Mouse (Mus musculus): Measurements from ENCODE around the gene Tango6. TPM values are rescaled to one million over a fixed set of nuclear protein-coding genes. Genes with fewer than 3 reads are reported as not detected.

Gene Tango6
- 4.3 and 5.9 TPM in 2 replicates for polyA plus RNA-seq (2012; rRNA removed)

DNA sequence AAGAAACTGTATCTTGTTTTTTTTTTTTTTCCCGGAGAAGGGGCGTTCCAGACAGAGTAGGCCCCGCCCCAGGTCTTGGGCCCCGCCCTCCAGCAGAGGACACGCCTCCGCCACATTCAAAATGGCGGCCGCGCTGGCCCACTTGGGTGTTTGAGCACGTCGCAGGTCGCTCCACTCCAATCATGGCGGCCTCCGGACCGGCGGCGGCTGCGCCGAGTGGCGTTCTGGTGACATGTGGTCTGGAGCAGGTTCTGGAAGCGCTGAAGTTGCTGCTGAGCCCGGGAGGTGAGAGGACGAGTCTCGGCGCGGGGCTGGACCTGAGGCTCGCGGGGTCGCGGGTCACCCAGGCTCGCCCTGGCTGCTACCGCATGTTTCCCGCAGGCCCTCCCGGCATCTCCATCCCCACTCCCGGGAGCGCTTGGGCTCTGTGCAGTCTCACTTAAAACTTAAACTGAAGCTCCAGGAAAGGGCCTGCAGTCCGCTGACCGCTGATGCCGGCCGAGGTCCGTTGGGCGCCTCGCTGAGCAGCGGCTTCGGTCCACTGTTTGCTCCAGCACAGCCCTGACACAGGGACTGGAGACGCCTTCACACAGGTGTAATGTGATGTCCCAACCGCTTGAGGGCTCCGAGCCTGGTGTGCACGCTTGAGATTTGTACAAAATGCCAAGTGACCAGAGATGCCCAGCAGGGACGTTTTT lies at the start of gene Tango6:
Tango6 (plus strand) TSS at position 98 of the 698 bp plus-strand sequence.
- Histone ChIP-seq H3K4me1 (ENCODE audit: control insufficient read depth, insufficient read depth, low read length) (no peaks in the 10 kb centered on the region), H3K4me3 (replicated peaks; ENCODE audit: extremely low read depth, low read depth, low read length) (peak within 1 kb of the TSS; percentile 80)
- TF ChIP-seq CTCF (IDR thresholded peaks at IDR 0.05; ENCODE audit: insufficient read depth, low read length) (peak; percentile 87), POLR2A (IDR thresholded peaks at IDR 0.05; ENCODE audit: borderline replicate concordance, extremely low read depth, low read depth, low read length) (peak; percentile 82)
- under 1% methylated on average over 50 of the region's 50 CpGs for WGBS
- peak; percentile 91 for DNase-seq

DNA sequence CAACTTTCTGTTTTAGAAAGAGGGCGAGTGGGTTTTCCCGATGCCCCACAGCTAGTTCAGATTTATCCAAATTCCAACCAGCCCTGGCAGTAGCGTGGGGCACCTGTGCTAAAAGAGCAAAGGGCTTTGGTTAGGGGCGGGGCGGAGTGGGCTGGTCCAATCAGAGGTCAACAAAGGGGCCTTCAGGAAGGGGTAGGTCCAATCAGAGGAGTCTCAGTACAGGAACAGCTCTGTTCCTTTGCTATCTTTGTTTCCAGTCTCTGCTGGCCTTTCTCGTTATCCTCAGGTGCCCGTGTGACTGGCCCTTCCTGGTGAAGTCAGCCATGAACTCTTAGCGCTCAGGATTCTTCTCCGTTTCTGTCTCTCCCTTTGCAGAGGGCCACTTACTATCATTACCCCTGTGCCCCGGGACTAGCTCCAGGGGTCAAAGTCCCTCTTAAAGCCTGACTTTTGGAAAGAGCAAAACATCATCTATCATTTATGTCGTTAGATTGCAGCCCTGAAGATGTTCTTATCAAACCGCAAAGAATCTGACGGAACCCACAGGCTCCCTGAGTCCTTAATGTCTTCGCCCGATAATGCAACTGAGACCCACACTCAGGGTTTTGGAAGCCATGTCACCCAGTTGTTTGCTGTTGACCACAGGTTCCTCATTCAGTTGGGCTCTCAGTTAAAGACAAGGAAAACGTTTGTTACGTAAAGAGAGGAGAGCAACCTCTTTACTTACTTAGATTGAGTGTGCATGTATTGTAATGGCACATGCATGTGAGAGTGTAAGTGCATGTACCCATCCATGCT lies 49.3 kb upstream of the Tango6 start:
- H3K4me1 ChIP-seq (ENCODE audit: control insufficient read depth, insufficient read depth, low read length), result peaks cover 7% of the 10 kb centered on the region; the same call in 1 of the 2 replicates
- TF ChIP-seq CTCF (IDR thresholded peaks at IDR 0.05; ENCODE audit: insufficient read depth, low read length) (no peak), POLR2A (IDR thresholded peaks at IDR 0.05; ENCODE audit: borderline replicate concordance, extremely low read depth, low read depth, low read length) (no peak)
- 62% methylated on average over 17 of the region's 17 CpGs for WGBS
- H3K4me3 ChIP-seq (replicated peaks; ENCODE audit: extremely low read depth, low read depth, low read length), result no peak overlapping the region
- DNase-seq, result no peak

DNA sequence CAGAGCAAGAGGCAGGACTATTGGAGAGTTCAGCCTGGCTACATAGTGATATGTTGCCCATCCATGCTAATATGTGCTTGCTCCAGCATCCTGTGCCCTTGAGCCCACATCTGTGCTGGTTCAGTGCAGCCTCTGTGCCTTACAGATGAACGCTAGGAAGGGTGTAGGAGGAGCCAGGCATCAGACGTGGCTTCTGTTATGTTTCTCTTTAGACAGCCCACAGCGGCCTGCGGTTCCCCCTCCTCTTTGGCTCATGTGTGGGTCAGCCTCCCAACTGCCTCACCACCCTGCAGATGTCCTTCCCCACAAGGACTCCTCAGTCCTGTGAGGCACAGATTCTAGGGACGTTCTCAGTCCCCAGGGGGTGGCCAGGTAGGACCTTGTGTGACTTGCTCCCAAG lies 47.6 kb upstream of the Tango6 start:
- Histone ChIP-seq H3K4me1 (ENCODE audit: control insufficient read depth, insufficient read depth, low read length) (peaks cover 7% of the 10 kb centered on the region; the same call in 1 of the 2 replicates), H3K4me3 (replicated peaks; ENCODE audit: extremely low read depth, low read depth, low read length) (no peak overlapping the region)
- WGBS, result 13% methylated on average over 5 of the region's 5 CpGs
- DNase-seq, result no peak
- TF ChIP-seq CTCF (IDR thresholded peaks at IDR 0.05; ENCODE audit: insufficient read depth, low read length) (no peak), POLR2A (IDR thresholded peaks at IDR 0.05; ENCODE audit: borderline replicate concordance, extremely low read depth, low read depth, low read length) (no peak)

DNA sequence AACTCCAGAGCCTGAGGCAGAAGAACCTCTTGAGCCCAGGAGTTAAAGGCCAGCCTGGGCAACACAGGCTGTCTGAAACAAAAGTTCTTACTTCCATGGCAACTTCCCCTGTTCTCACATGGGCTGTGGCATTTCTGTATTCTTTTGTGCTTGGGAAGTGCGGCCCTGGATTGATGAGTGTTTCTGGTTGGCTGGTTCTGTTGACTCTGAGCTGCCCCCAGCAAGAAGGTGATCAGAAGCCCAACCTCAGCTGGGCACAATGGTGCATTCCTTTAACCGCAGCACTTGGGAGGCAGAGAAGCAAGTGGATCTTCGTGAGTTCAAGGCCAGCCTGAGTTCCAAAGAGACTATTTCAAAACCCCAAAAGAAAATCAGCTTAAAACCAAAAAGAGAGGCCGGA lies 45.4 kb upstream of the Tango6 start:
- peaks cover 7% of the 10 kb centered on the region; the same call in 1 of the 2 replicates for H3K4me1 ChIP-seq (ENCODE audit: control insufficient read depth, insufficient read depth, low read length)
- TF ChIP-seq CTCF (IDR thresholded peaks at IDR 0.05; ENCODE audit: insufficient read depth, low read length), result no peak
- TF ChIP-seq POLR2A (IDR thresholded peaks at IDR 0.05; ENCODE audit: borderline replicate concordance, extremely low read depth, low read depth, low read length), result no peak
- 78% methylated on average over 4 of the region's 4 CpGs for WGBS
- no peak overlapping the region for H3K4me3 ChIP-seq (replicated peaks; ENCODE audit: extremely low read depth, low read depth, low read length)
- DNase-seq, result no peak

DNA sequence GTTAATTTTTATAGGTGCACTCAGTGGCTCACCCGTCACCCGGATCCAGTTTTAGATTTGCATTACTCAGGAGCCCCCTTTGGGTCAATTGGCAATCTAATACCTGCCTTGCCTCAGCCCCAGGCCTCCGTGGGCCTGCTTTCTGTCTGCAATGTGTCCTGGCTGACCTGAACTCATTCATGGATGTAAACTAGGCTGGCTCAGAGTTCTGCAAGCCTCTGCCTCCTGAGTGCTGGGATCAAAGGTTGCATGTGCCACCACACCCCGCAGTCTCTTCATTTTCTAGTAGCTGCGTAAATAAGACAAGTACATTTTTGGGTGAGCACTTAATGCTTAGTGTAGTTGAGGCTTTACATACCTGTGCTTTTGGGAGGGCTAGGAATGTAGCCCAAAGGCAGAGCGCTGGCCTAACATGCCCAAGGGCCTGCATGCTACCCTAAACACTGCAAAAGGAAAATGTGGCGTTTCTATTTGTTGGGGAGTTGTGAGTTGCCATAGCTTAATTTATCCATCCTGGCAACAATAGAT lies 44.0 kb upstream of the Tango6 start:
- DNase-seq, result no peak
- TF ChIP-seq POLR2A (IDR thresholded peaks at IDR 0.05; ENCODE audit: borderline replicate concordance, extremely low read depth, low read depth, low read length) (no peak), CTCF (IDR thresholded peaks at IDR 0.05; ENCODE audit: insufficient read depth, low read length) (no peak)
- H3K4me1 ChIP-seq (ENCODE audit: control insufficient read depth, insufficient read depth, low read length), result peaks cover 2% of the 10 kb centered on the region; the same call in 1 of the 2 replicates
- WGBS, result 79% methylated on average over 7 of the region's 7 CpGs
- no peak overlapping the region for H3K4me3 ChIP-seq (replicated peaks; ENCODE audit: extremely low read depth, low read depth, low read length)

DNA sequence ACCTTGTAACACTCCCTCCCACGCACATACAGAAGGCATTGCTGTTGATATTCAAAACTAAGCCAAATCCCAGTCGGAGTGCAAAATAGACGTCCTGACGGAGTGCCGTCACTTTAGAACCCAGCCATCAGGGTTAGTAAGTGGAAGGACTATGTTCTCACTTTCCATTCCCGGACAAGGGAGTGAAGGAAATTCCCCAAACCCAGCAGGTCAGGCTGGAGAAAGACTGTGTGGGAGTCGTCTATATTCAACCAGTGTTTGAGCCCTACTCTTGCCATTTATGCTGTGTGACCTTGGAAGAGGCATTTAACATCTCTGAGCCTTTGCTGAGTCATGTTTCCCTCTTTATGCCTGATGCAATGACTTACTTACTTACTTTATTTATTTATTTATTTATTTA lies 42.7 kb upstream of the Tango6 start:
- peaks cover 2% of the 10 kb centered on the region; the same call in 1 of the 2 replicates for H3K4me1 ChIP-seq (ENCODE audit: control insufficient read depth, insufficient read depth, low read length)
- no peak for TF ChIP-seq CTCF (IDR thresholded peaks at IDR 0.05; ENCODE audit: insufficient read depth, low read length)
- no peak for TF ChIP-seq POLR2A (IDR thresholded peaks at IDR 0.05; ENCODE audit: borderline replicate concordance, extremely low read depth, low read depth, low read length)
- no peak overlapping the region for H3K4me3 ChIP-seq (replicated peaks; ENCODE audit: extremely low read depth, low read depth, low read length)
- WGBS, result 75% methylated on average over 7 of the region's 7 CpGs
- DNase-seq, result no peak

DNA sequence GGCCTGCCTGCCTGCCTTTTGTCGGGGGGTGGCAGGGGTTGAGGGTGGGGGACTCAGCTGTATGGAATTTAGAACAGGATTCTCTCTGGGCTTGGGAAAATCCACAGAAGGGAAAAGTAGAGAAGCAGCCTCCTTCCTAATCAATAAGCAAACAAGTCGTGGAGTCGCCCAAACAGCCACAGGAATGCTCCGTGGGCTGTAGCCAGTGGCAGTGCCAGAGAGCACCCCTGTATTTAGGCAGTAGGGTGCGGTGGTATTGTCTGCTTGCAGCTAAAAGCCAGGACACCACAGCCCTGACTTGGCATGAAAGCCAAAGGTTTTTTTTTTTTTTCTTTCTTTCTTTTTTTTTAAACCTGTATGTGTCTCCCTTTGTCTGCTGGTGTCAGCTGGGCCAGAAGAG lies 41.9 kb upstream of the Tango6 start:
- no peak for TF ChIP-seq CTCF (IDR thresholded peaks at IDR 0.05; ENCODE audit: insufficient read depth, low read length)
- TF ChIP-seq POLR2A (IDR thresholded peaks at IDR 0.05; ENCODE audit: borderline replicate concordance, extremely low read depth, low read depth, low read length), result no peak
- DNase-seq, result no peak
- WGBS, result 55% methylated on average over 5 of the region's 5 CpGs
- no peak overlapping the region for H3K4me3 ChIP-seq (replicated peaks; ENCODE audit: extremely low read depth, low read depth, low read length)
- H3K4me1 ChIP-seq (ENCODE audit: control insufficient read depth, insufficient read depth, low read length), result peaks cover 2% of the 10 kb centered on the region; the same call in 1 of the 2 replicates

DNA sequence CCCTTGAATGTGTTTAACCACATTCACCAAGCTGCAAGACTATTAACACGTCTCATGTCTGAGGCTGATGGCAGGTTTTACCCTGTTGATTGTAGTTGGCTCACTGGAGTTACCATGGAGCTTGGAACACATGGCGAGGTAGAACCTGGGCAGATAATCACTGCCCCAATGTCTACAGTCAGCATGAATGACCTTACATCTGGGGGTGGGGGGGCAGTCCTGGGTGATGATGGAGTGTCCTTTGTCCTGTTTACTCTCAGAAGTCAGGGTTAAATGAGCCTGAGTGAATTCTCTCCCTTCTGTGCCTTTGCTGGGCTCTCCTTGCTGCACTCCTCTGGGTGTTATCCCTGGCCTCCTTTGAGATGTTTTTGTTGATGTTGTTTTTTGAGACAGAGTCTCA lies 40.7 kb upstream of the Tango6 start:
- WGBS, result 61% methylated on average over 2 of the region's 2 CpGs
- no peak for DNase-seq
- Histone ChIP-seq H3K4me3 (replicated peaks; ENCODE audit: extremely low read depth, low read depth, low read length) (no peak overlapping the region), H3K4me1 (ENCODE audit: control insufficient read depth, insufficient read depth, low read length) (peaks cover 4% of the 10 kb centered on the region)
- TF ChIP-seq POLR2A (IDR thresholded peaks at IDR 0.05; ENCODE audit: borderline replicate concordance, extremely low read depth, low read depth, low read length) (no peak), CTCF (IDR thresholded peaks at IDR 0.05; ENCODE audit: insufficient read depth, low read length) (no peak)

DNA sequence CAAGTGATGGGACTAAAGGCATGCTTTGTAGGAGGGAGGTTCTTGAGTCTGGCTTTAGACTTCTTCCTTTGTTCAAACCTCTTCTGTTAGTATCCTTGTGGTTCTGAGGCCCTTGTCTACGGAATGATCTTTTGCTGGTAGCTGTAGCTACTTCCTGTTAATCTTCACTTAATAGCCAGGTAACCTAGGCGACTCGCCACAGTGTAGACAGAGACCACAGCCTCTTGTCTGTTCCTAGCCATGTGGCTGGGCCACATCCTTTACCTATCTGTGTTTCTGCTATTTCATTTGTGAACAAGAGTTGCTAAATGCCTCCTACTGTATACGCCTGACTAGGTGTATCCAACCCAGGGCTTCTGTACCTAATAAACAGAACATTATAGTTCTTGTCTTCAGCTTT lies 39.8 kb upstream of the Tango6 start:
- H3K4me3 ChIP-seq (replicated peaks; ENCODE audit: extremely low read depth, low read depth, low read length), result no peak overlapping the region
- DNase-seq, result no peak
- TF ChIP-seq CTCF (IDR thresholded peaks at IDR 0.05; ENCODE audit: insufficient read depth, low read length), result no peak
- no peak for TF ChIP-seq POLR2A (IDR thresholded peaks at IDR 0.05; ENCODE audit: borderline replicate concordance, extremely low read depth, low read depth, low read length)
- peaks cover 6% of the 10 kb centered on the region for H3K4me1 ChIP-seq (ENCODE audit: control insufficient read depth, insufficient read depth, low read length)
- WGBS, result 51% methylated on average over 4 of the region's 4 CpGs

Data from lung, adult 2 months (tissue).